Mouse (Mus musculus) cortical plate, adult 2 months (tissue): ENCODE measurements around the gene Tpi1. TPM values are rescaled to one million over a fixed set of nuclear protein-coding genes. Genes with fewer than 3 reads are reported as not detected.
A peak's percentile ranks its signal among the peaks of the same experiment; 100 is the strongest.
"Not testable (repeated sequence)": the region's sequence is repeated elsewhere in the genome, so short reads cannot be mapped to it uniquely, and the experiment has no call there.

ENCODE experiments used
- H3K27ac ChIP-seq: fragments of 200-500 bp; 2 replicates; pipeline ENCODE4 v1.5.1; 2012; ENCODE audit warnings: low read length, control low read depth, inconsistent platforms; ENCODE audit not compliant: insufficient read depth
- H3K4me1 ChIP-seq: fragments of 200-500 bp; 2 replicates; pipeline ENCODE4 v1.6.1; 2011; ENCODE audit warnings: low read length; ENCODE audit not compliant: control insufficient read depth, insufficient read depth
- H3K4me3 ChIP-seq: fragments of 200-500 bp; 2 replicates; pipeline ENCODE4 v1.5.1; 2011; ENCODE audit warnings: mild to moderate bottlenecking, low read length, control low read depth; ENCODE audit not compliant: insufficient read depth
- CTCF ChIP-seq: fragments of 200-500 bp; IDR thresholded peaks from 2 replicates; pipeline ENCODE4 v1.5.1; 2011; ENCODE audit warnings: mild to moderate bottlenecking, control low read depth, low read length; ENCODE audit not compliant: insufficient read depth; ENCODE audit errors: extremely low read depth
- POLR2A ChIP-seq: fragments of 200-500 bp; IDR thresholded peaks from 2 replicates; pipeline ENCODE4 v1.6.1; 2011; ENCODE audit warnings: mild to moderate bottlenecking, low read length, control low read depth; ENCODE audit not compliant: insufficient read depth; ENCODE audit errors: extremely low read depth
- polyA plus RNA-seq: library from polyadenylated mRNA; depleted of rRNA; stranded (reverse); fragments of >200 nt; gene quantifications from 2 replicates; pipeline ENCODE4 v1.2.3, GENCODE M21; 2012

Tpi1 gene
- polyA plus RNA-seq, 1 experiment = 1,064 TPM

GRCm38 (mm10) chr6:124809775-124810538 lies 4.1 kb downstream of the Tpi1 start:
- no peak overlapping the region for H3K27ac ChIP-seq
- TF ChIP-seq POLR2A (0 out of 2 replicates have a peak, but pooled peaks have one; percentile 20), CTCF (no peak)
- peaks cover 7% of the 10 kb centered on the region; the same call in 1 of the 2 replicates for H3K4me1 ChIP-seq
- peak overlapping the region; percentile 37; the same call in 1 of the 2 replicates for H3K4me3 ChIP-seq

GRCm38 (mm10) chr6:124809052-124809774 lies 4.9 kb downstream of the Tpi1 start:
- TF ChIP-seq POLR2A = no peak
- TF ChIP-seq CTCF = peak; percentile 38
- H3K27ac ChIP-seq = peak overlapping the region; percentile 41
- H3K4me1 ChIP-seq = peaks cover 7% of the 10 kb centered on the region; the same call in 1 of the 2 replicates
- peak overlapping the region; percentile 37 for H3K4me3 ChIP-seq

GRCm38 (mm10) chr6:124808358-124809012 lies 5.6 kb downstream of the Tpi1 start, which contains the start of gene Spsb2:
Gene Spsb2 (plus strand): TSS chr6:124808661.
- TF ChIP-seq CTCF = no peak

GRCm38 (mm10) chr6:124807986-124808357 lies 6.1 kb downstream of the Tpi1 start:
- H3K4me3 ChIP-seq = no peak overlapping the region; the same call in 1 of the 2 replicates
- peaks cover 7% of the 10 kb centered on the region; the same call in 1 of the 2 replicates for H3K4me1 ChIP-seq
- H3K27ac ChIP-seq = peak overlapping the region; percentile 20
- TF ChIP-seq CTCF = no peak
- TF ChIP-seq POLR2A = no peak

More at GRCm38 (mm10) chr6:124808358-124809012, 5.6 kb downstream of the Tpi1 start, which contains the start of gene Spsb2:
- peak within 1 kb of the TSS; percentile 41 for H3K27ac ChIP-seq
- H3K4me1 ChIP-seq = peaks cover 7% of the 10 kb centered on the region; the same call in 1 of the 2 replicates
- H3K4me3 ChIP-seq = peak within 1 kb of the TSS; percentile 37

GRCm38 (mm10) chr6:124807366-124807765 lies 6.7 kb downstream of the Tpi1 start:
- peaks cover 7% of the 10 kb centered on the region; the same call in 1 of the 2 replicates for H3K4me1 ChIP-seq
- TF ChIP-seq POLR2A = peak; percentile 61; the same call in 1 of the 2 replicates
- TF ChIP-seq CTCF = no peak
- no peak overlapping the region for H3K4me3 ChIP-seq
- H3K27ac ChIP-seq = peak overlapping the region; percentile 36

GRCm38 (mm10) chr6:124806446-124807140 lies 7.5 kb downstream of the Tpi1 start:
- no peak overlapping the region for H3K4me3 ChIP-seq
- H3K4me1 ChIP-seq = peaks cover 7% of the 10 kb centered on the region; the same call in 1 of the 2 replicates
- TF ChIP-seq CTCF (no peak), POLR2A (no peak)
- peak overlapping the region; percentile 61 for H3K27ac ChIP-seq

GRCm38 (mm10) chr6:124805341-124806321 lies 8.5 kb downstream of the Tpi1 start:
- TF ChIP-seq CTCF (no peak), POLR2A (peak; percentile 90)
- Histone ChIP-seq H3K4me3 (peak overlapping the region; percentile 33), H3K27ac (peak overlapping the region; percentile 61), H3K4me1 (peaks cover 7% of the 10 kb centered on the region; the same call in 1 of the 2 replicates)

- TF ChIP-seq CTCF (no peak), POLR2A (no peak)
- H3K4me3 ChIP-seq = no peak overlapping the region
These were observed 9.8 kb downstream of the Tpi1 start for GRCm38 (mm10) chr6:124804341-124804740.

GRCm38 (mm10) chr6:124803691-124804090 lies 10.4 kb downstream of the Tpi1 start:
- H3K4me1 ChIP-seq, H3K27ac ChIP-seq, H3K4me3 ChIP-seq: not testable (repeated sequence)

More at GRCm38 (mm10) chr6:124804341-124804740, 9.8 kb downstream of the Tpi1 start:
- H3K4me1 ChIP-seq = peaks cover 7% of the 10 kb centered on the region; the same call in 1 of the 2 replicates
- no peak overlapping the region for H3K27ac ChIP-seq
